Mouse (Mus musculus): ENCODE measurements around the gene Gm364. TPM values are rescaled to one million over a fixed set of nuclear protein-coding genes. Genes with fewer than 3 reads are reported as not detected.

Gene Gm364
- polyA plus RNA-seq, 1 experiment = 0.19 TPM

DNA sequence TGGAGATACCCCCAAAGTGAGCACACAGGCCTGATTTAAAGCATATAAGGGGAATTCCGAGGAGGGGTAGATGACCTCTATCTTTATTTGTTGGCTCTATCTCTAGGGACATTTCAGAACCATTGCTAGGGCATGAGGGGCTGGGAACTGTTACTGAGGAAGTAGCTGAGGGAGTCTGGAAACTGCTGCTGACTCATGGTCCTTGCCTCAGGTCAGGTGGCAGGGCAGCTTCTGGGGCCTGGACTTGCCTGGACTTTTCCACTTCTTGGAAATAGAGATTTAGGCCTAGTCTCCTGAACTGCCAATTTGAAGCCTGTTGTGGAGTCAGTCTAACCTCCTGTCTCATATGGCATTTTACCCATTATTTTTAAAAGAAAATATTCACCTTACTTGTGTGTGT, 7.6 kb upstream of the Gm364 start:
- Histone ChIP-seq H3K79me3 (ENCODE audit: low read depth) (no peaks in the 10 kb centered on the region), H3K79me2 (ENCODE audit: control insufficient read depth, insufficient read depth) (no peaks in the 10 kb centered on the region), H3K36me3 (ENCODE audit: control insufficient read depth, insufficient read depth) (no peaks in the 10 kb centered on the region), H3ac (ENCODE audit: control insufficient read depth, insufficient read length, low read depth) (no peak overlapping the region), H3K4me3 (ENCODE audit: insufficient read depth, poor library complexity, severe bottlenecking) (no peak overlapping the region), H3K27me3 (ENCODE audit: control insufficient read depth, insufficient read depth, insufficient read length) (no peaks in the 10 kb centered on the region)
- no peak for TF ChIP-seq MYOG (IDR thresholded peaks at IDR 0.05; ENCODE audit: control insufficient read depth, extremely low read depth, insufficient read length)
- TF ChIP-seq MAX (IDR thresholded peaks at IDR 0.05) = no peak
- no peak for TF ChIP-seq CEBPB (IDR thresholded peaks at IDR 0.05; ENCODE audit: low read depth)
- no peak for TF ChIP-seq CTCF (IDR thresholded peaks at IDR 0.05; ENCODE audit: control insufficient read depth, insufficient read depth, insufficient read length)
- TF ChIP-seq USF1 (IDR thresholded peaks at IDR 0.05; ENCODE audit: low read depth) = no peak
- no peak for TF ChIP-seq FOSL1 (IDR thresholded peaks at IDR 0.05; ENCODE audit: insufficient read depth, low read length, poor library complexity, severe bottlenecking)
- no peak for TF ChIP-seq MYOD1 (IDR thresholded peaks at IDR 0.05; ENCODE audit: control insufficient read depth, insufficient read length, low read depth)

DNA sequence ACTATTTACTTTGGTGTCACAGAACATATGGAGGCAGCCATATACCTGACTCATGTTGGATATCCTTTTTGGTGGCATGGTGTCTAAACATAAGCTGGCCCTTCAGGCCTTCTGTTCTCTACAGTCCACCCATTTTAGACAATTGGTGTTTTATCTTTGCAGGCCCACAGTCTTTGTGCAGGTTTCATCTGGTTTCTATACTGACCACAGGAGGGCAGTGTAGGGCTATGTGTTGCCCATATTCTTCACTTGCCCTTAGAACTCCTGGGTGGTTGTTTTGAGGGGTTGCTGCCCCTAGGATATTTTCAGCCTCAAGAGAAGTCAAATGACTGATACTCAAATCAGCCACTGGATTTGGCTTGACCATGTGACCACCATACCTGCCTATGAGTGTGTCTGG, 5.3 kb upstream of the Gm364 start:
- H3K36me3 ChIP-seq (ENCODE audit: control insufficient read depth, insufficient read depth) = no peaks in the 10 kb centered on the region
- no peak overlapping the region for H3ac ChIP-seq (ENCODE audit: control insufficient read depth, insufficient read length, low read depth)
- H3K4me3 ChIP-seq (ENCODE audit: insufficient read depth, poor library complexity, severe bottlenecking) = no peak overlapping the region
- no peaks in the 10 kb centered on the region for H3K27me3 ChIP-seq (ENCODE audit: control insufficient read depth, insufficient read depth, insufficient read length)
- no peaks in the 10 kb centered on the region for H3K79me3 ChIP-seq (ENCODE audit: low read depth)
- H3K79me2 ChIP-seq (ENCODE audit: control insufficient read depth, insufficient read depth) = no peaks in the 10 kb centered on the region
- no peak for TF ChIP-seq FOSL1 (IDR thresholded peaks at IDR 0.05; ENCODE audit: insufficient read depth, low read length, poor library complexity, severe bottlenecking)
- no peak for TF ChIP-seq MYOD1 (IDR thresholded peaks at IDR 0.05; ENCODE audit: control insufficient read depth, insufficient read length, low read depth)
- no peak for TF ChIP-seq CEBPB (IDR thresholded peaks at IDR 0.05; ENCODE audit: low read depth)
- TF ChIP-seq MYOG (IDR thresholded peaks at IDR 0.05; ENCODE audit: control insufficient read depth, extremely low read depth, insufficient read length) = no peak
- TF ChIP-seq CTCF (IDR thresholded peaks at IDR 0.05; ENCODE audit: control insufficient read depth, insufficient read depth, insufficient read length) = no peak
- no peak for TF ChIP-seq USF1 (IDR thresholded peaks at IDR 0.05; ENCODE audit: low read depth)
- no peak for TF ChIP-seq MAX (IDR thresholded peaks at IDR 0.05)

GRCm38 (mm10) chrX:57431610-57432009, 22.7 kb downstream of the Gm364 start:
- no peaks in the 10 kb centered on the region for H3K36me3 ChIP-seq (ENCODE audit: control insufficient read depth, insufficient read depth)

DNA sequence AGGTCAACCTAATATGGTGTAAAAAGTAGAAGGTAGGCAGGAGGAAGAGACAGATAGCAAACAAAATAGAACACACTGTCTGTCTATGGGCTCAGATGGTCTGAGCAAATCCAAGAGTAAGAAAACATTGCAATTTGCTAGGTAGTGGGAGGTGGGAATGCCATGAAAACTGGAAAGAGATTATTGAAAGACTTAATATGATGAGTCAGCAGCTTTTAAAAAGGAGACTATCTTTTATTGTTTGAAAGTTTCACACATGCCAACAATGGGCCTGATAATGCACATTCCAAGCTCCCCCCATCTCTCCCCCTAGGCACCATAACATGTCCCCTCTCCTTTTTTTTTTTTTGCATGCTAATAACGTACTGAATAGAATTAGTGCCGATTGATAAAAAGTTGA, 24.9 kb downstream of the Gm364 start:
- Histone ChIP-seq H3K36me3 (ENCODE audit: control insufficient read depth, insufficient read depth) (no peaks in the 10 kb centered on the region), H3K27me3 (ENCODE audit: control insufficient read depth, insufficient read depth, insufficient read length) (no peaks in the 10 kb centered on the region), H3K4me3 (ENCODE audit: insufficient read depth, poor library complexity, severe bottlenecking) (no peak overlapping the region), H3ac (ENCODE audit: control insufficient read depth, insufficient read length, low read depth) (no peak overlapping the region), H3K79me2 (ENCODE audit: control insufficient read depth, insufficient read depth) (no peaks in the 10 kb centered on the region), H3K79me3 (ENCODE audit: low read depth) (no peaks in the 10 kb centered on the region)
- TF ChIP-seq MAX (IDR thresholded peaks at IDR 0.05) = no peak
- no peak for TF ChIP-seq CEBPB (IDR thresholded peaks at IDR 0.05; ENCODE audit: low read depth)
- no peak for TF ChIP-seq USF1 (IDR thresholded peaks at IDR 0.05; ENCODE audit: low read depth)
- no peak for TF ChIP-seq FOSL1 (IDR thresholded peaks at IDR 0.05; ENCODE audit: insufficient read depth, low read length, poor library complexity, severe bottlenecking)
- TF ChIP-seq MYOD1 (IDR thresholded peaks at IDR 0.05; ENCODE audit: control insufficient read depth, insufficient read length, low read depth) = no peak
- no peak for TF ChIP-seq MYOG (IDR thresholded peaks at IDR 0.05; ENCODE audit: control insufficient read depth, extremely low read depth, insufficient read length)
- TF ChIP-seq CTCF (IDR thresholded peaks at IDR 0.05; ENCODE audit: control insufficient read depth, insufficient read depth, insufficient read length) = no peak

More at GRCm38 (mm10) chrX:57431610-57432009, 22.7 kb downstream of the Gm364 start:
- Histone ChIP-seq H3K27me3 (ENCODE audit: control insufficient read depth, insufficient read depth, insufficient read length) (no peaks in the 10 kb centered on the region), H3K79me2 (ENCODE audit: control insufficient read depth, insufficient read depth) (no peaks in the 10 kb centered on the region), H3K4me3 (ENCODE audit: insufficient read depth, poor library complexity, severe bottlenecking) (no peak overlapping the region), H3K79me3 (ENCODE audit: low read depth) (no peaks in the 10 kb centered on the region), H3ac (ENCODE audit: control insufficient read depth, insufficient read length, low read depth) (no peak overlapping the region)
- TF ChIP-seq MYOD1 (IDR thresholded peaks at IDR 0.05; ENCODE audit: control insufficient read depth, insufficient read length, low read depth) (no peak), FOSL1 (IDR thresholded peaks at IDR 0.05; ENCODE audit: insufficient read depth, low read length, poor library complexity, severe bottlenecking) (no peak), CTCF (IDR thresholded peaks at IDR 0.05; ENCODE audit: control insufficient read depth, insufficient read depth, insufficient read length) (no peak), CEBPB (IDR thresholded peaks at IDR 0.05; ENCODE audit: low read depth) (no peak)

DNA sequence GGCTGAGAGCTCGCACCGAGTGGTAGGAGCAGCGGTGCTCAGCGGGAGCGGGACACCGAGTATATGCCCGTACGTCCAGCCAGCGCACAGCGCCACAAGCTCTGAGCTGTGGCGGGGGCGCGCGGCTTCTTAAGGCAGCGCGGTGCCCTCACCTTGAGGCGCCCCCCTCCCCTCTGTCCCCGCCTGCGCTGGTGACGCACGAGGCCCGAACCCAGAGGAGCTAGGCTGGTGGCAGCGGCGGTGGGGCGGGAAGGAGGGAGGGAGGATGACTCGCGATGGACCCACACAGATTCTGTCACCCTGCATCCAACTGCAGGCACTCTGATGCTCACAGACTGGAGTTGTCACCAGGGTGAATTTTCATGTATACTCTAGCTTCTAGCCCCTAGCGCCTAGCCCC, 94.7 kb downstream of the Gm364 start, which contains the start of gene Gpr101:
Gene Gpr101 (minus strand): TSS at position 124 of the 400 bp plus-strand sequence.
- no peaks in the 10 kb centered on the region for H3K36me3 ChIP-seq (ENCODE audit: control insufficient read depth, insufficient read depth)
- H3K27me3 ChIP-seq (ENCODE audit: control insufficient read depth, insufficient read depth, insufficient read length) = no peaks in the 10 kb centered on the region
- H3K79me2 ChIP-seq (ENCODE audit: control insufficient read depth, insufficient read depth) = no peaks in the 10 kb centered on the region
- H3K79me3 ChIP-seq (ENCODE audit: low read depth) = no peaks in the 10 kb centered on the region
- no peak within 1 kb of the TSS for H3K4me3 ChIP-seq (ENCODE audit: insufficient read depth, poor library complexity, severe bottlenecking)
- TF ChIP-seq FOSL1 (IDR thresholded peaks at IDR 0.05; ENCODE audit: insufficient read depth, low read length, poor library complexity, severe bottlenecking) (no peak), CEBPB (IDR thresholded peaks at IDR 0.05; ENCODE audit: low read depth) (no peak), MYOD1 (IDR thresholded peaks at IDR 0.05; ENCODE audit: control insufficient read depth, insufficient read length, low read depth) (no peak), MAX (IDR thresholded peaks at IDR 0.05) (no peak), CTCF (IDR thresholded peaks at IDR 0.05; ENCODE audit: control insufficient read depth, insufficient read depth, insufficient read length) (no peak), USF1 (IDR thresholded peaks at IDR 0.05; ENCODE audit: low read depth) (no peak), MYOG (IDR thresholded peaks at IDR 0.05; ENCODE audit: control insufficient read depth, extremely low read depth, insufficient read length) (no peak)
- no peak within 1 kb of the TSS for H3ac ChIP-seq (ENCODE audit: control insufficient read depth, insufficient read length, low read depth)

DNA sequence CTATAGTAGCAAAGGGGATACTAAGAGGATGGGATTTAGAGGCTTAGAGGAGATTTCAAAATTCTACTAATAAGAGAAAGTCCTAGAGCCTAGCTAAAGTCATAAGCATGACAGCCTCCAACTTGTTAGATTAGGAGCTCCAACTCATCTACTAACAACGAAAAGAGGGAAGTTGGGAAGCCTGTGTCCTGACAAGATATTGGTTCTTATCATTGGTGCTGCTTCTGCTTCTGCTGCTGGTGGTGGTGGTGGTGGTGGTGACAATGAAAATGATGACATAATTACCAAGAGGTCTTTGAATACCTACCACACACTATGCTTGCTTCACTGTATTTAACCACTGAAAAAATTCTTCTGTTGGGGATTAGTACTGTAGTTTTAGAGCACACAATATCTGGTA, 97.3 kb downstream of the Gm364 start:
- Histone ChIP-seq H3K4me3 (ENCODE audit: insufficient read depth, poor library complexity, severe bottlenecking) (no peak overlapping the region), H3K27me3 (ENCODE audit: control insufficient read depth, insufficient read depth, insufficient read length) (no peaks in the 10 kb centered on the region), H3K79me3 (ENCODE audit: low read depth) (no peaks in the 10 kb centered on the region), H3K79me2 (ENCODE audit: control insufficient read depth, insufficient read depth) (no peaks in the 10 kb centered on the region), H3ac (ENCODE audit: control insufficient read depth, insufficient read length, low read depth) (no peak overlapping the region), H3K36me3 (ENCODE audit: control insufficient read depth, insufficient read depth) (no peaks in the 10 kb centered on the region)
- TF ChIP-seq USF1 (IDR thresholded peaks at IDR 0.05; ENCODE audit: low read depth) (no peak), MYOD1 (IDR thresholded peaks at IDR 0.05; ENCODE audit: control insufficient read depth, insufficient read length, low read depth) (no peak), MAX (IDR thresholded peaks at IDR 0.05) (no peak), CEBPB (IDR thresholded peaks at IDR 0.05; ENCODE audit: low read depth) (no peak), FOSL1 (IDR thresholded peaks at IDR 0.05; ENCODE audit: insufficient read depth, low read length, poor library complexity, severe bottlenecking) (no peak), CTCF (IDR thresholded peaks at IDR 0.05; ENCODE audit: control insufficient read depth, insufficient read depth, insufficient read length) (no peak), MYOG (IDR thresholded peaks at IDR 0.05; ENCODE audit: control insufficient read depth, extremely low read depth, insufficient read length) (no peak)
